Mouse (Mus musculus): ENCODE measurements around the gene Tfam.

Tfam gene

GRCm38 (mm10) chr10:71238240-71238554, at the start of gene Tfam:
Gene Tfam (minus strand): TSS chr10:71238280.
- DNase-seq, result no peak

- DNase-seq, result peak; percentile 89 to 92
Measured at GRCm38 (mm10) chr10:71285126-71285580, 47.1 kb upstream of the Tfam start, which contains the start of gene Ube2d1. Gene Ube2d1 (minus strand): TSS chr10:71285262.

- peak in 1 of 2 experiments; percentile 61 for DNase-seq
Measured at GRCm38 (mm10) chr10:71284511-71285125, 46.5 kb upstream of the Tfam start.

- no peak for DNase-seq
Measured at GRCm38 (mm10) chr10:71284131-71284510, 46.0 kb upstream of the Tfam start.

GRCm38 (mm10) chr10:71273008-71273739, 35.1 kb upstream of the Tfam start:
- DNase-seq, result no peak

GRCm38 (mm10) chr10:71267973-71268372, 29.9 kb upstream of the Tfam start:
- no peak for DNase-seq

- DNase-seq, result no peak
Measured at GRCm38 (mm10) chr10:71267511-71267910, 29.4 kb upstream of the Tfam start.

GRCm38 (mm10) chr10:71265067-71265466, 27.0 kb upstream of the Tfam start:
- DNase-seq, result no peak

- DNase-seq, result no peak
Measured at GRCm38 (mm10) chr10:71261637-71262036, 23.6 kb upstream of the Tfam start.

- DNase-seq, result peak; percentile 17 to 40
Measured at GRCm38 (mm10) chr10:71258943-71259342, 20.9 kb upstream of the Tfam start.

- no peak for DNase-seq
Measured at GRCm38 (mm10) chr10:71258516-71258915, 20.4 kb upstream of the Tfam start.

GRCm38 (mm10) chr10:71253147-71253546, 15.1 kb upstream of the Tfam start:
- DNase-seq, result no peak

- no peak for DNase-seq
Measured at GRCm38 (mm10) chr10:71252421-71252820, 14.3 kb upstream of the Tfam start.

- DNase-seq, result no peak
Measured at GRCm38 (mm10) chr10:71251846-71252245, 13.8 kb upstream of the Tfam start.

GRCm38 (mm10) chr10:71251256-71251655, 13.2 kb upstream of the Tfam start:
- DNase-seq, result no peak

GRCm38 (mm10) chr10:71250472-71250871, 12.4 kb upstream of the Tfam start:
- no peak for DNase-seq

GRCm38 (mm10) chr10:71249086-71249880, 11.2 kb upstream of the Tfam start:
- no peak for DNase-seq

GRCm38 (mm10) chr10:71246956-71247355, 8.9 kb upstream of the Tfam start:
- no peak for DNase-seq

GRCm38 (mm10) chr10:71239479-71240120, 1.5 kb upstream of the Tfam start:
- no peak for DNase-seq

- DNase-seq, result peak; percentile 98
Measured at GRCm38 (mm10) chr10:71237516-71238239, 402 bp downstream of the Tfam start.

- no peak for DNase-seq
Measured at GRCm38 (mm10) chr10:71234071-71234470, 4.0 kb downstream of the Tfam start.

- DNase-seq, result peak; percentile 94 to 96
Measured at GRCm38 (mm10) chr10:71225894-71226293, 12.2 kb downstream of the Tfam start.

Measured in kidney, postnatal 4 days (tissue).